Mouse (Mus musculus) liver (tissue): ENCODE results near the gene Ncam1.

ENCODE experiments used
- DNase-seq: peaks from one replicate; pipeline ENCODE4 v3.0.0-alpha.2; 2020; ENCODE audit warnings: mixed read lengths

Ncam1 gene

DNA sequence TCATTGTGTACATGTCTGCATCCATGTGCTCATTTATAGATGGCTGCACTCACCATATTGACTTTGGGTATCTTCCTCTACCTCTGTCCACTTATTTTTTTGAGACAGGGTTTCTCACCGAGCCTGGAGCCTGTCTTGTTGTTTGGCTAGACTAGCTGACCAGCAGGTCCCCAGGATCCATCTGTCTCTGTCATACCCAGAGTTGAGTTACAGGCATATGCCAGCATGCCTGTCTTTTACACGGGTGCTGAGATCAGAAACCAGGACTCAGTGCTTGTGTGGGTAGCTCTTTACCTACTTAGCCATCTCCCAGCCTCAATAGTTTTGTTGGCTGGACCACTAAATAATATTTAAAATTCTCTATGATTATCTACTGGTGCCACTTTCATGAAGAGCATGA, 180.5 kb downstream of the Ncam1 start:
- no peak for DNase-seq

DNA sequence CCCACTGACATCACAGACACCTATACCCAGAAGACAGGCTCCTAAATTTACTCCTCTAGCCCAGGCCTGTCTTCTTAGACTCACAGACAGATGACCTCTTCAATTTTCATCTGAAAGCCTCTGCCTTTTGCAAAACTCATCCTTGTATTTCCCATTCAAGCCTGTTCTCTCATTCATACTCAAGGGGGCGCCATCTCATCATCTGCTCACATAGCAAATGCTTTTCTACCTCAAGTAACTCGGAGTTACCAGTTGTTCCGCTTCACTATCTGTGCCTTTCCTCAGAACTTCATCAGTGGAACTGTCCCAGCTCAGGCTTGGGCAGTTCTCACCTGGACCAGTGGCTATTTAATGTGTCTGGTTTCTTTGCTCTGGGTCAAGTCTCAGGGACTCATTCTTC, 181.5 kb downstream of the Ncam1 start:
- DNase-seq: no peak

DNA sequence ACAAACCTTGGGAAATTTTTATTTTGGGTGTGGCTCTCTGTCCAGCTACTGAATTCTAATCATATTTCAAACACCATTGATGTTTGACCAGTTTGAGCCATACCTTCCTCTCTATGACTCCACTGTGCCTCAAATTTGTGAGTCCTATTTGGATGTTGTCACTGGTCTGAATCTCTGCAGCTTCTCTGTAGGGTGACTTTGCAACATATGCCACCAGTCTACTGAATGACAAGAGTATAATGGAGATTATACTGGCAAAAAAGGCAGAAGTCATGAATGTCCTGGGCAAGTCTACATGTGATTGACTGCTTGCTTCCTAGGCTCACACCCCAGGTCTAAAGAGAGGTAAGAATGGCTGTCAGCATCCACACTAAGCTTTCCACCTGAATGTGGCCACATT, 186.3 kb downstream of the Ncam1 start:
- DNase-seq: no peak

DNA sequence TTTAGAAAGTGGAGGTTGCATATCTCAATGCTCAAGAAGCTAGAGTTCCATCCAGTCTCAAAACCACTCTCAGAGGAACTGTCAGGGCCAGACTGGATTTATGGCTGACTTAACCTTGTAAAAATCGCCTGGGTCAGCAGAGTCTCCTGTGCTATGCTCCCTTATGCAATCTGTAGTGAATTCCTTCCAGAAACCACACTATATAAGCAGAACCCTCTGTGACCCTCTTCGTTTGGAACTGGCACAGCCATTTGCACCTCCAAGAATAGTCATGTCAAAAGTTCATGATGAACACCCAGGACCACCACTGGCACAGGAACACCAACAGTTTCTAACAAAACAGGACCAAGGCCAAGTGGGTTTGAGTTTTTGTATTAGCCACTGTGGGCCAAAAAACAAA, 190.5 kb downstream of the Ncam1 start:
- DNase-seq: no peak

DNA sequence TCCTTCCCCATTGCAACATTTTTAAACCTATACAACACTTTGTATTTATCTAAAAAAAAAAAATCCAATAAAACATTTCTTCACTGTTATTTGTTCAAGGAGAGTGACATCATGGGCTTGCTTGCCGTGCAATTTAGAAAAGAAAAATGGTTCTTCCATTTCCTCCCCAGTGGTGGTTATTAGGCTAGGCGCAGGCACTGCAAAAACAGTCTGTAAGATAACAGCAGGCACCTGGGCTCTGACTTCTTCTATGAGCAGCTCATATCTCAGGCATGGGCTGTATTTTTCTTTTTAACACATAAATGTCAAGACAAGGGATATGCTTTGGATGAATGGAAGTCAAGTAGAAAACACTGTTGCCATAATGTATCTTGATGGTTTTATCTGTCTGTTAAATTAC, 192.0 kb downstream of the Ncam1 start:
- no peak for DNase-seq

DNA sequence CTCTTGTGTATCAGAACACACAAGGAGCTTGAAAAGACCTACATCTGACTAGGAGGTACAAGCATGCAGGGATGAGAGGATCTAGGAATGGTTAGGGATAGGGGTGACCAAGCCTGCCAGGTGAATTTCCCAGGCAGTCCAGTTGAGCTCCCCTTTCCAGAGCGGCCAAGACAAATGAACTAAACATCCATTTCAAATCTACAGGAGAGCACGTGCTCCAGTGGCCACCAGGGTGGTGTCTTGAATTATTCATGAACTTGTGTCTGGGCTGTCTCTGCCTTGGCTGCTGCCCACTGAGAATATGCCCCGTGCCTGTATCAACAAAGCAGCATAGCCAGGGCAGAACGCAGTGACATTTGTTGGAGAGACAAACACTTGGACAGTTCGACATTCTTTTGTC, 192.4 kb downstream of the Ncam1 start:
- no peak for DNase-seq

DNA sequence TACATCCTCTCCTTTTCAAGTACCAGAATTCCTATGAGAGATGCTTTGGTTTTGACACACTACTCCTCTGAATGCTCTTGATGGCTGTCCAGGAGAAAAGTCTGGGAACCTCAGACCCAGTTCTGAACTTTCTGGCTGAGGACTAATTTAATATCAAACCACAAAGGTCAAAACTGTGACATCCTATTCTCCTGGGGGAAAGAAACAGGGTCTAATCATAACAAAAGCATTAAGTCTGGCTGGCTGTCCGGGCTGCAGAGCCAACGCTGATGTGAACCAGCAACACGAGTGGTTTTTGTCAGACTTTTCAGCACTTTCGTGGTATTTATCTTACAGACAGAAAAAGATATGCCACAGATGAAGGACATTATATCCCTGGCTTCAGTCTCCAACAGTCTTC, 192.9 kb downstream of the Ncam1 start:
- no peak for DNase-seq

DNA sequence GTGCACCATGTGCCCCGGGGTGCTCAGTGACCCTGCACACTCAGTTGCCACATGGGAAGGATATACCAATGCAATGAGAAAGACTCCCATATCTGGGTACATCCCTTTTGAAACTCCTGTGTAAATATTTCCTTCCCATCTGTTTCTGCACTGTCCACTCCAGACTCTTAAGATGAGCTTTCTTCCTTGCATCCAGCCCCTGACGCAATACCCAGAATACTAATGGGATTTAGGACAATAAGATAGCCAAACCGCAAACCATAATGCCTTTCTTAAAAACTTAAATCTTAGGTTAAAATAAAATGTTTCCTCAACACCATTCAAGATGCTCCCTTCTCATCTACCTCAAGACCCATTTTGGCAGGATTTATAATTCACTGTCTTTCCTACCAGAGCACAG, 193.4 kb downstream of the Ncam1 start:
- no peak for DNase-seq

DNA sequence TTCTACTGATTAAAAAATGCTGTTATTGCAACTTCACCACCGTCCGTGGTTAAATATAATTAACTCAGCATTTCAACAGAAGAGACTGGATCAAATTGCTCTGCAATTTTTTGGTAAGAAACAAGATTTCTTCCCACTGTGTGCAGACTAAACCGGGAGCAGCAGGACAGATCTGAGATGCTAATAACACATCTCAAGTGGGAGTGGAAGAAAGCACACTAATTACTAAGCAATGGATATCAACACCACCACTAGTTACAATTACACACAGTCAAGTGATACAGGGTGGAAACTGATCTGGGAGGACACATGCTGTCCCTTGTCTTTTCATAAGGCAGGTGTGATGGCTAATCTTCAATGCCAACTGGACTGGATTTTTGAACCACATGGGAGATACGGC, 197.5 kb downstream of the Ncam1 start:
- DNase-seq: no peak

DNA sequence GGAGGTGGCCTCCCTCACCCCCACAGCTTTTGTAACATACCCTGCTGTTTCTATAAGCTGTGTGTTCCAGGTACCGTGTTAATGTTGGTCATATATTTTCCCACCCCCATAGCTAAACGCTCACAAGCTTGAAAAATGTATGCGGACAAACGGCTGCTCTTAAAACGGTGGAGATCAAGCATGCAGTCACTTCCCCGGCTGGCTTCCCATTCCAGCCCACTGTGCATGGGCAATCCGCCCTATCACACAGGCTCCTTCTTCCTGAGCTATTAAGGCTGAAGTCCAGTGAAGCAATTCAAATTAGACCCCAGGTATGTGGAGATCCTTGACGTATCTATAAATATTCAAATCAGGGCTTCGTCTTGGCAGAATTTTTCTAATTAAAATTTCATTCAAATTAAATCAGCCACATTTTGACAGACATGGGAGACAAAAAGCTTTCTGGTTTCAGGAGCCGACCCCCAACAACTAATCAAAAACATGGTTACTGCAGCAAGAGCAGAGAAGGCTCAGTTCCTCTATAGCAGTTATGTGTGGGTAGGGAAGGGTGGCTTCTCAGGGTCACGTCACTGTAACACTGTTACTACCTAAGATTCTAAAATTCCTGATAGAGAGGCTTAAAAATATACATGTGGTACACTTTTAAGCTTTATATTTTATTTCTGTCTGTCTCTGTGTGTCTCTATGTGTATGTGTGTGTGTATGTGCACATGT, 202.9 kb downstream of the Ncam1 start:
- DNase-seq: no peak

DNA sequence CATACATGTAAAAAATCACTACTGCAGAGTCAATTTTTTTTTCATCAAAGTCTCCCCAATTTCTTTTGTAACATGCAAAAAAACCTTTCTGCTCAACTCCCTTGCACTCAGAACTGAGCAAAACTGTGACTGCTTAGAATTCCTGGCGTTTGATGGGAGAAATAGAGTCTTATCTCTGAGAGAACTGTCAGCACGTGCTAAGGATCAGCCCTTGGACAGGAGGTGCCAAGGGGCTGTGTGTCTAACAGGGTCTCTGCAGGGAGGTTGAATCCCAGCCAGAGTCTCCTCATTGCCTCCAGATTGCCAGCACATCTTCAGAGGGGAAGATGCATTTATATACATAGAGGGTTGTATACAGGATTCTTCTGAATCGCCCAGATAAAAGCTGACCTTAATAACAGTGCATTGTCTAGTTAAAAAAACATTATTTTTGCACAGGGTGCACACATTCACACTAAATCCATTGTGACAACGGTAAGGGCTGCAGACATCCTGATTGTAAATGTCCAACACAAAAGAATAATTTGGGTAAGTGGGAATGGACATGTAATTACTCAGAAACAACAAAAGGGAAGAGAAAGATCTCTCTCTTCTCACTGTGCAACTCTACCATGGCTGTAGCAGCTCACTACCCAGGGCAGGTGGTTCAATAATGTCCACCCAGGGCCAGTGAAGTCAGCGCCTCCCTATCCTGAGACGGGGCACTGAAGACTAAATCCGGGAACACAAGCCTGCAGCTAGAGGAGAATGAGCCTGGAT, 203.7 kb downstream of the Ncam1 start:
- DNase-seq: no peak

DNA sequence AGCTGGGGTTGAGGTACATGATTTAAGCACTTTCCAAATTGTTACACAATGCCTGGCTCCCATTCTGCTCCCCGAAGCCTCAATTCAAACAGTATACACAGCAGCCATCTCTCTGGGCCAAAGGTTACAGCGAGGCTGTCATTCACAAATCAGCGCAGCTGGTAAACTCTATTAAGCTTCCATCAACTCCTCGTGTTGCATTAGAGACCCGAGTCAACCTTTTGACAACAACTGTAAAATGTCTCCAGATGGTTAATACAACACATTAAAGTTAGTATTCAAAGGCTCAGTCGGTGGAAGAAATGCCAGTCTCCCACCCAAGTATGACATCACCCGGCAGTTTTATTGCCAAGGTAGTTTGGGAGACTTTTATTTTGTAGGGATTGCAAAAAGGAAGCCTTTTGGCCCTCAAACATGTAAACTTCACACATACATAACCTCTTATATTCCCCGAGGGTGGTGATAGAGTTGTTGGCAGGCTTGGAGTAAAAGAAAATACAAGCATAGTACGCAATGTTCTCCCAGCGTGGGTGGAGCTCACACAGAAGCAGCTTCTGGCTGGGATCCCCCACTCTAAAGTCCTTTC, 204.7 kb downstream of the Ncam1 start:
- no peak for DNase-seq

DNA sequence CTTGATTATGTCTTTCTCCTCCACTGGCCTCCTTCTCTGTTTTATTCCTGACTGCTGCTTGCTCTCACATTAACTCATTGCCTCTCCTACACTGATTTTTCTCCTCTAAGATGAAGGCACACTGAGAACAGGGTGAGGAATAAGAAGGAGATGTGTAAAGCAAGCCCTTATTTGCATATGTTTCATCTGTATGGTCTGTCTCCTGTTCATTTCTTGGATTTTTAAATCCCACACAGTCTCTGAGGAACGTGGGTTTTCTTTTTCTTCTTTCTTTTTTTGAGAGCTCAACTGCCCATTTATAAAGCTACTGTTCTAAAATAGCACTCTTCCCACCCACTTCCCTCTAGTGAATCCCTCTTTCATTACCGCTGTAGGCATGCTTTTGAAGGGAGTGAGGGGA, 206.7 kb downstream of the Ncam1 start:
- DNase-seq: no peak

DNA sequence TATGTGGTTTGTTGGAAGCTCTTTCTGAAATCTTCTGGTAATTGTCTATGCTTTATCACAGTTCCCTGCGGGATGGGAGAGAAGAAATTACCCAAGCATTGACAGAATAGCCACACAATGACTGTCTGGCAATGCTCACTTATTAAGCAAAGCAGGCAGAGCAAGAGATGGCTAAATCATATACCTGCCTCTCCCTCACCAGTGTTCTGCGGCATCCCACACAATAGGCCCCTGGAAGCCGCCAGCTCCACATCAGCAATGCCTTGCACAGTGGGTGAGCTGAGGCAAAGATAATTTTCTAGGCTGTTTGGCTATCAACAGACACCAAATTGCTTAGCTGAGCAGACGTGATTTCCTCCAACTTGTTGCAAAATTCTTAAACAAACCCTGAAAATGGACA, 208.5 kb downstream of the Ncam1 start:
- no peak for DNase-seq

DNA sequence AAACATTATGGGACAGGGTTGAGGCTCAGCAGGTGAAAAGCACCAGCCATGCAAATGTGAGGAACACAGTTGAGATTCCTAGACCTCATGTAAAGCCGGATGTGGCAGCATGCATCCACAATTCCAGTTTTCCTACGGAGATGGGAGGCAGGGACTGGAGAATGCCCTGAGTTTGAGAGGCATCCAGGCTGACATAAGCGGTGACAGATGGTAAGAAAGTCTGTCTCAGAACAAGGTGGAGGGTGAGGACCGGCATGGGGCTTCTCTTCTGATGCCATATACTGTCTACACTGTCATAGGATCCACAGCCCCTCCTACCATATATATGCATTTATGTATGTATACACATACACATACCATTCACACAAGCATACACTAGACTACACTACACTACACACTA, 221.6 kb downstream of the Ncam1 start:
- no peak for DNase-seq

DNA sequence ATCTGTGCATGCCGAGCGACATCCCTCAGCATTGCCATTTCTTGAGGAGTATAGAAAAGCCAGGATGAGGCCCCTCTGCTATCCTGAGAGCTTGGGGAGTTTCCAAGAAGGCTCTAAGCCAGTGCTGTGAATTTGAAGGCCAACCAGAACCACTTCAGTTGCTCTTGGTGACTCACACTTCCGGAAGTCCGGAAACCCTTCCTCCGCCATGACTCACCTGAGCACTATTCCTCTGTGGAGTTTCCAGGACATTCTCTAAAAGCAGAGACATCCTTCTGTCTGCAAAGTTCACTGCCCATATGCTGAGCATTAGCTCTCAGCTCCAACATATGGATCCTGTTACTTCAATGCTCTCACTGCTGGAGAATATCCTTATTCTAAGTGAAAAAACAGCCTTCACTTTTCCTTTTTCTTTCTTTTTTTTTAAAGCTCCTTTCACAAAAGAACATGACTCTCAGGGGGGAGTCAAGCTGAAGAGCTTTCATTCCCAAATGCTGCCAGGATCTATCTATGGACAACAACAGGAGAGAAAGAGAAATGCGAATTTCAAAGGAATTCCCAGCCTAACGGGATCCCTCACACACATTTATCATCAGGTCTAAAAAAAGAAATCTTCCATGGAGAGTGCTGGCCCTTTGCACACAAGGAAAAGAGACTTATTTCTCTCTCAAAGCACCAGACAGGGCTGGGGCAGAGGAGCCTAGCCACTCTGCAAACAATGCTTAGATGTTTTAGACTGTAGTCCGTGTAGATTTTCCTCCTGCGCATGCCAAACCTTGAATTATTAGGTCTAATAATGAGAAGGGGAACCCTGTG, 226.8 kb downstream of the Ncam1 start:
- no peak for DNase-seq

DNA sequence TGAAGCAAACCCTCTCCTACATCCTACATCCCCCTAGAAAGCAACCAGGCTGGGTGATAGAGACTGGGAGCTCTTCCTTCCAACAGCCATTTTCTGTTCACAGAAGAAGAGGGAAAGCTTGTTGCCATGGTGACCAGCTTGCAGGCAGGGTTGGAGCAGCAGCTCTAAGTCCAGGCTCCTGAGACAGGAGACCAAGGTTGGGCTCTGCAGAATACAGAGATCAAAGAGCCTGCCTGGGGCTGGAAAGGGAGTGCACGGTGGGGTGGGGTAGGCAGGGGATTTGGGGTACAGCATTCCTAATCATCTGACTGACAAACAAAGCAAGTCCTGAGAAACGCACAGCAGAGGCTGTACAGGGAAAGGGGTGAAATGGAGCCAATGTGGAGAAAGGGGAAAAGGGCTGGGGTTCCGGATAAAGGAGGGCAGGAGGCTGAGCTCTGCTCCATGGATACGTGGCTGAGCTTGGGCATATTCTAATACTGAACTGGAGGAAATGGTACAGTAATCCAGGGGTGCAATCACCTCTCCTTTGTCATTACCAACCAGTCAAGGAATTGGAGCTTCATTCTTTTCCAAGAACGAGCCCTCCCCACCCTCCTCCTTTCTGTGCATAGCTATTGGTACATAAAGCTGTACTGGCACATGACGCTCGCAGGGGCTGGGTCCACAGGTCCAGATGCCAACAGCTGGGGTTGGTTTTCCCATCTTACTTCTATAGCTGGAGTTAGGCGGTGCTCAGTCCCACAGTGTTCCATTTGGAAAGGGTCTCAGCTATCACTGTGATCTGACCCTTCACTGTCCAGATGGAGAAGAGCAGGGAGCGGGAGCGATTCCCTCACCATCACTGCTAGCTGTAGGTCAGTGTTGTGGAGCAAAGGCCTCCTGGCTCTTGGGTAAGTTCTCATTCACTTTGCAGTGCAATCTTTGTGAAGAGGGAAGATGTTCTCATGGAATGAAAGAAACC, 227.7 kb downstream of the Ncam1 start:
- no peak for DNase-seq

DNA sequence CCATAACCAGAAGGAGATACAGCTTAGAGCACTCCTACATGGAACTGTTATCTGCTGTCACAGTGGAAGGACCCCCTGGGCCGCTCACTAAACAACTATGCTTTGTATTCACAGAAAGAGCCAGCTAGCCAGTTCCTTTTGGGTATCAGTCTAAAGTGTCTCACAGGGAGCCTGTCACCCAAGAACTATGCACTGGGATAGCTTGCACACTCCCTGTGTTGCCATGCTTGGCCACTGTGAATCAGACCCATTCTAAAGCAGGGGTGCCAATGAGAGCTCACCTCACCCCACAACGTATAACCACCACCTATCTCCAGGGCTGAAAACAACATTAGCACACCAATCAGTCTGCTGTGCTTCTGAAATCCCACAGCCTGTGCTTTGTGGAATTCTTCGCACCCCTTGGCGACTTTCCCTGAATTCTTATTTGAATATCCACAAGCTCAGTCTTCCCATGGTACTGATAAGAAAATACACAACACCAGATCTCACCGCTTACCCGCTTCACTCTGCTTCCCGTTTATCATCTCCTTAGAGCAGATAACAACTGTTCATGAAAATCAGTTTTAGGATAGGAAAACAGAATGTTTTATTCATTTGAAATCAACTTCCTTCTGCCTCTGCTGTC, 228.6 kb downstream of the Ncam1 start:
- no peak for DNase-seq

DNA sequence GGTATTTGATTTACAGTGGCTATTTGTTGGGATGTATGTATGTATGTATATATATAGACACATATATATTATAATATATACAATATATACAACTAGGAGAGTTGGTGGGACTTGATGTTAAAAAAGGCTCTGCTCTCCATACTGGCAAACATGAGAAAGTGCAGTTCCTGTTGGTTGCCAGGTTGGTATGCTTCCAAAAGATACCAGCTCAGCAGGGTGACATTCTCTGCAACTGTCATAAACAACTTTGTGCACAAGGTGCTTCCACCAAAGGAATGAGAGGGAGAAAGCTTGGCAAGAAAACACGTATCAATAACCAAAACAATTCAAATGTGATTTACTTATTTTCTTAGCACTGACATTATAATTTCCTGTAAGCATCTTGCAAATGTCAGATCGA, 232.9 kb downstream of the Ncam1 start:
- no peak for DNase-seq

DNA sequence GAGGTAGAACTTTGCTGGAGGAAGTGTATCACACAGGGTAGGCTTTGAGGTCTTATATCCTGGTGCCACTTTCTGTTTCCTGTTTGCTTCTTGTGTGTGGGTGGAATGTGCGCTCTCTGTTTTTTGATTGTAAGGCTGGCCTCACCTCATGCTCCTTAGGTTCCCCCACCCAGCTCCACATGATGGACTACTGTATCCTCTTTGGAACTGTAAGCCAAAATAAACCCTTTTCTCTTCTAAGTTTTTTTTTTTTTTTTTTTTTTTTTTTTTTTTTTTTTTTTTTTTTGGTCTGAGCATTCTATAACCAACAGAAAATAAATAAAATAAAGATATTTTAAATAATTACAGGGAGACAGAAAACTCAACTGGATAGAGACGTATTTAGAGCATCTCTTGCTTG, 239.8 kb downstream of the Ncam1 start:
- no peak for DNase-seq

DNA sequence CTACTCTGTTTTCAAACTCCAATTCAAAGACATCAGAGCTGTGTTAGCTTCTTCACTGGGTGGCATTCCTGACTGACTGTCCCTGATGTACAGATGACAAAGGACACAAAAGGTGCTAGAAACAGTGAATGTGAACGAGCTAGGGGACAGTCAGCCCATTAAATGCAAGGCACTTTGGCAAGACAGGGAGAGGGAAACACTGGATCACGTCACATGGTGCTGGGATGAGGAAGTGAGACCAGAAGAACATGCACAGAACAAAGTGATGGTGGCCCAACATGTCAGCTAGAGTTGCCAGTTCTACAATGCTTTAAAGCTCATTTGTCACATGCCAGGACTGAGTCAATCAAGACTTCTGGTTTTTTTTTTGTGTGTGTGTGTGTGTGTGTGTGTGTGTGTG, 247.4 kb downstream of the Ncam1 start:
- DNase-seq: no peak

DNA sequence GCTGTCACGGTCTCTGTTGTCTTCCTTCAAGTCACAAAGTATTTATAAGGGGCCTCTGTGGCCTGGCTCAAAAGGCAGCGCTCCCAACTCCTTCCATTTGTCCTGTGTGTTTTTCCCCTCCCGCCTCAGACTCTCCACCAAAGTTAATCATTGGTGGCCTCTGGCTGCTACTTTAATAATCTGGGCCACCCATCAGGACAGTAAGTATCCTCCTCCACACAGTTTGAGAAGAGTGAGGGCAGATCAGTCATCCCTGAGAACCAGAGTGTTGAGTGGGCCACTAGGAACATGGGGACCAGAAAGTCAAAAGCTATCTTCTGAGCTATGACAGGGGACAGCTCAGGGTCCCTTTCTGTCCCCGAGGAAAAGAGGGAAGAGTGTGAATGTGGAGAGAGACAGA, 256.1 kb downstream of the Ncam1 start:
- DNase-seq: no peak
